Mouse (Mus musculus): ENCODE measurements around the gene Bzw1. TPM values are rescaled to one million over a fixed set of nuclear protein-coding genes. Genes with fewer than 3 reads are reported as not detected.
A peak's percentile ranks its signal among the peaks of the same experiment; 100 is the strongest.

Bzw1 gene
- total and polyA plus RNA-seq, 3 experiments = 199 to 268 (median 242) TPM

DNA sequence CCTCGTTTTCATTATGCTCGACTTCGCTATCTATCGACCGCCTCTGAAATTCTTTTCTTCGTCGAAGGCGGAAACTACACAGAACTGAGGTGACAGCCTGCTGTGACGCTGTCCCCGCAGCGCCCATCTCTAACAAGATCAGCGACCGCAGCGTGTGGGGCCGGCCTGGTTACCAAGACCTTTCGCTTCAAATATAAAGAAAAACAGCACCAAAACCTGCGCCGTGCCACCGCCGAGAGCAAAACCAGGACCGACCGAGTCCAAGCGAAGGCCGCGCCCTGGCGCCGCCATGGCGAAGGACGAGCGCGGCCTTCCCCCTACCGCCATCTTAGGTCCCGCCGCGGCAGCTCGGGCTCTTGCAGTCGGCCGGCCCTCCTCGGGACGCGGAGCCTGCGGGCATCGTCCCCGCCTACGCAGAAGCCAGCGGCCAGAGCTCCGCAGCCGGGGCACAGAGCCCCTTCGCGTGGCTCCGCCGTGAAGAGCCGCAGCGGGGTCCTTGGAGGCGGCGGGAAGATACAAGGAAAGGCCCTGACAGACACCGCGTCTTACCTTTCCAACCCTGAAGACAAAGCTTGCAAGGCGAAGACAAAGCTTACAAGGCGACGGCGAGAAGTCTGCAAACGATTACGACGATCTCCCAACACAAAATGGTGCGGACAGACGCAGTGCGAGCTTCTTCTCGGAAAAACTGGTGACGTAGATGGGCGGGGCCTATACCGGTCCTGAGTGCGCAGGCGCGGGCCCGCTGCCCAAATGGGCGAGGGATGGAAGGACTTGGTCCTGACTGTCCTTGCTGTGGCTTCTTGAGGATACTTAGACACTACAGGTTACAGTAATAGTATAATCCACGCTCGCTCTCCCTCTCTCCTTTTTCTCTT, 30.9 kb downstream of the Bzw1 start, which contains the start of gene Clk1:
Gene Clk1, minus strand, starts transcription at position 696 of the 878 bp plus-strand sequence.
- Histone ChIP-seq H3K27ac (ENCODE audit: control insufficient read depth, low read depth, low read length) (peak within 1 kb of the TSS; percentile 93), H3K4me1 (ENCODE audit: control insufficient read depth in 1 of 2, insufficient read depth in 2 of 2, low read length in 2 of 2) (peaks cover 0 to 5% of the 10 kb centered on the region in 2 experiments; a peak in 1 of 4 replicates), H3K36me3 (ENCODE audit: control insufficient read depth in 1 of 2, insufficient read depth in 2 of 2, low read length in 2 of 2) (peaks cover 19 to 22% of the 10 kb centered on the region in 2 experiments), H3K4me3 (ENCODE audit: control insufficient read depth in 1 of 2, insufficient read depth in 1 of 2, low read depth in 2 of 2, low read length in 2 of 2) (peak within 1 kb of the TSS; percentile 90 to 95), H3K79me2 (ENCODE audit: control insufficient read depth, insufficient read depth, low read length, poor library complexity) (peaks cover 32% of the 10 kb centered on the region), H3K9ac (ENCODE audit: control insufficient read depth, low read depth, low read length, poor library complexity, severe bottlenecking) (peak within 1 kb of the TSS; percentile 96), H3K9me3 (replicated peaks; ENCODE audit: insufficient read depth, low read length) (no peaks in the 10 kb centered on the region), H3K27me3 (ENCODE audit: control insufficient read depth in 1 of 2, insufficient read depth in 2 of 2, low read length in 2 of 2) (no peaks in the 10 kb centered on the region)
- DNase-seq (ENCODE audit: low read depth, low spot score) = peak; percentile 95
- TF ChIP-seq CHD2 (IDR thresholded peaks at IDR 0.05; ENCODE audit: low read length) (no peak), KAT2A (conservative IDR thresholded peaks at IDR 0.05; ENCODE audit: low read depth, low read length) (no peak; the same call in 1 of the 2 replicates), E2F4 (IDR thresholded peaks at IDR 0.05; ENCODE audit: borderline replicate concordance, low read depth, low read length) (0 out of 2 replicates have a peak, but pooled peaks have one; percentile 40), TAL1 (IDR thresholded peaks at IDR 0.05; ENCODE audit: low read length) (no peak), MYB (IDR thresholded peaks at IDR 0.05; ENCODE audit: low read depth, low read length) (no peak), EP300 (IDR thresholded peaks at IDR 0.05; ENCODE audit: low read depth in 1 of 2, low read length in 2 of 2) (no peak), GATA1 (IDR thresholded peaks at IDR 0.05; ENCODE audit: low read depth, low read length) (no peak), ETS1 (IDR thresholded peaks at IDR 0.05; ENCODE audit: low read depth, low read length) (peak; percentile 54; the same call in 1 of the 2 replicates), NRF1 (IDR thresholded peaks at IDR 0.05; ENCODE audit: insufficient read depth, low read depth, low read length, poor library complexity, severe bottlenecking) (peak; percentile 92), ZMIZ1 (IDR thresholded peaks at IDR 0.05; ENCODE audit: low read depth, low read length) (peak; percentile 97), GABPA (IDR thresholded peaks at IDR 0.05; ENCODE audit: low read depth, low read length) (no peak), MAZ (IDR thresholded peaks at IDR 0.05; ENCODE audit: low read depth, low read length) (0 out of 2 replicates have a peak, but pooled peaks have one; percentile 15), HCFC1 (IDR thresholded peaks at IDR 0.05; ENCODE audit: low read depth, low read length) (peak; percentile 67), CHD1 (IDR thresholded peaks at IDR 0.05; ENCODE audit: low read depth, low read length) (no peak), SIN3A (IDR thresholded peaks at IDR 0.05; ENCODE audit: low read length) (peak; percentile 49), BHLHE40 (IDR thresholded peaks at IDR 0.05; ENCODE audit: borderline replicate concordance, low read depth, low read length) (no peak), ELF1 (IDR thresholded peaks at IDR 0.05; ENCODE audit: low read depth, low read length) (no peak; the same call in 1 of the 2 replicates), ZNF384 (IDR thresholded peaks at IDR 0.05; ENCODE audit: low read depth, low read length) (no peak), RCOR1 (IDR thresholded peaks at IDR 0.05; ENCODE audit: low read depth, low read length) (0 out of 2 replicates have a peak, but pooled peaks have one; percentile 13), JUND (IDR thresholded peaks at IDR 0.05; ENCODE audit: low read depth, low read length) (no peak), POLR2AphosphoS2 (IDR thresholded peaks at IDR 0.05; ENCODE audit: low read length) (peak; percentile 97), POLR2A (IDR thresholded peaks at IDR 0.05; ENCODE audit: control insufficient read depth in 1 of 2, insufficient read depth in 1 of 2, low read depth in 1 of 2, low read length in 2 of 2, poor library complexity in 1 of 2) (peak; percentile 83 to 97), MYC (IDR thresholded peaks at IDR 0.05; ENCODE audit: low read depth, low read length) (no peak), MAX (IDR thresholded peaks at IDR 0.05; ENCODE audit: low read length) (no peak), MAFK (IDR thresholded peaks at IDR 0.05; ENCODE audit: borderline replicate concordance, low read depth, low read length) (no peak), USF2 (IDR thresholded peaks at IDR 0.05; ENCODE audit: borderline replicate concordance in 1 of 2, insufficient read depth in 1 of 2, low read depth in 1 of 2, low read length in 2 of 2) (no peak), MXI1 (IDR thresholded peaks at IDR 0.05; ENCODE audit: low read depth, low read length) (peak; percentile 33; the same call in 1 of the 2 replicates), ZKSCAN1 (IDR thresholded peaks at IDR 0.05; ENCODE audit: low read depth, low read length) (no peak), MEF2A (IDR thresholded peaks at IDR 0.05; ENCODE audit: extremely low read depth, insufficient replicate concordance, low read depth, low read length, poor library complexity, severe bottlenecking) (no peak), CTCF (IDR thresholded peaks at IDR 0.05 in 2 of 3, conservative IDR thresholded peaks at IDR 0.05 in 1 of 3; ENCODE audit: control insufficient read depth in 1 of 3, insufficient read depth in 1 of 3, low read depth in 2 of 3, low read length in 3 of 3, poor library complexity in 1 of 3, severe bottlenecking in 1 of 3) (no peak), TBP (IDR thresholded peaks at IDR 0.05; ENCODE audit: low read depth, low read length) (peak; percentile 95), POLR2AphosphoS5 (IDR thresholded peaks at IDR 0.05; ENCODE audit: borderline replicate concordance, low read depth, low read length) (peak; percentile 92; the same call in 1 of the 2 replicates), UBTF (IDR thresholded peaks at IDR 0.05; ENCODE audit: borderline replicate concordance, insufficient read depth, low read depth, low read length) (no peak), USF1 (IDR thresholded peaks at IDR 0.05; ENCODE audit: low read depth, low read length) (no peak), SMC3 (IDR thresholded peaks at IDR 0.05; ENCODE audit: low read depth, low read length) (no peak)
